Mouse (Mus musculus): Measurements from ENCODE around the gene Tmem223.

Gene Tmem223

DNA sequence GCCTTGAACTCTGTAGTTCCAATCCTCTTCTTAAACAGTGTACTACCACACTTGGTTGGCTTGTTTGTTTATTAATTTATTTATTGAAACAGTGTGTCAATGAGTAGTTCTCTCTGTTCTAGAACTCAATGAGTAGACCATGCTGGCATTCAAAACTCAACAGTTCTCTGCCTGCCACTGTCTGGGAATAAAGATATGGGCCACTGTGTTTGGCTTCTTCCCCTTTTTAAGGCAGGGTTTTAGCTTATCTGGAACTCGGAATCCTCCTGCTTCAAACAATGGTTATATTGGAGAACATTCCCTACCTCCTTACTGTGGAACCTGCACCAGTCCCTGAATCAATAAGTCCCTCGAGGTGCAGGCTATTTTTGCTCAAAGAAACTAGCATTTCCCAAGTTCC, 11.9 kb upstream of the Tmem223 start:
- Histone ChIP-seq H3K4me3 (replicated peaks; ENCODE audit: low read length) (peak overlapping the region; percentile 97), H3K36me3 (ENCODE audit: insufficient read depth, low read length) (peaks cover 48% of the 10 kb centered on the region), H3K4me1 (replicated peaks; ENCODE audit: low read depth, low read length) (peaks cover 51% of the 10 kb centered on the region), H3K9me3 (ENCODE audit: low read length) (no peaks in the 10 kb centered on the region), H3K27me3 (ENCODE audit: insufficient read depth, low read length) (no peaks in the 10 kb centered on the region)
- TF ChIP-seq NANOG (IDR thresholded peaks at IDR 0.05; ENCODE audit: borderline replicate concordance, low read length) (no peak), CTCF (conservative IDR thresholded peaks at IDR 0.05; ENCODE audit: low read length) (no peak), POU5F1 (IDR thresholded peaks at IDR 0.05; ENCODE audit: borderline replicate concordance, low read length) (no peak)

DNA sequence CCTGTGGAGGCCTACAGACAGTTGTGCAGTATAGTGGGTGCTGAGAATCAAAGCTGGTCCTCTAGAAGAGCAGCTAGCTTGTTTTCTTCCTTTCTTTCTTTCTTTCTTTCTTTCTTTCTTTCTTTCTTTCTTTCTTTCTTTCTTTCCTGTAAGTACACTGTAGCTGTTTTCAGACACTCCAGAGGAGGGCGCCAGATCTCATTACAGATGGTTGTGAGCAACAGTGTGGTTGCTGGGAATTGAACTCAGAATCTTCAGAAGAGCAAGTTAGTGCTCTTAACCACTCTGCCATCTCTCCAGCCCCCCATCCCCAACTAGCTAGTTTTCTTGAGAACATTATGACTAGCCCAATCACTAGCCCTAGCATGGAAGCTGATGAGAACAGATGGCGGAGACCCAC, 10.0 kb upstream of the Tmem223 start:
- Histone ChIP-seq H3K4me3 (replicated peaks; ENCODE audit: low read length) (no peak overlapping the region), H3K4me1 (replicated peaks; ENCODE audit: low read depth, low read length) (peaks cover 42% of the 10 kb centered on the region), H3K9me3 (ENCODE audit: low read length) (peaks cover 7% of the 10 kb centered on the region; the same call in 1 of the 2 replicates), H3K36me3 (ENCODE audit: insufficient read depth, low read length) (peaks cover 48% of the 10 kb centered on the region), H3K27me3 (ENCODE audit: insufficient read depth, low read length) (no peaks in the 10 kb centered on the region)
- no peak for TF ChIP-seq POU5F1 (IDR thresholded peaks at IDR 0.05; ENCODE audit: borderline replicate concordance, low read length)
- no peak; the same call in 1 of the 2 replicates for TF ChIP-seq CTCF (conservative IDR thresholded peaks at IDR 0.05; ENCODE audit: low read length)
- TF ChIP-seq NANOG (IDR thresholded peaks at IDR 0.05; ENCODE audit: borderline replicate concordance, low read length): no peak

- H3K9me3 ChIP-seq (ENCODE audit: low read length): peaks cover 8% of the 10 kb centered on the region; the same call in 1 of the 2 replicates
Observed at GRCm38 (mm10) chr19:8763276-8763675, 7.5 kb upstream of the Tmem223 start.

DNA sequence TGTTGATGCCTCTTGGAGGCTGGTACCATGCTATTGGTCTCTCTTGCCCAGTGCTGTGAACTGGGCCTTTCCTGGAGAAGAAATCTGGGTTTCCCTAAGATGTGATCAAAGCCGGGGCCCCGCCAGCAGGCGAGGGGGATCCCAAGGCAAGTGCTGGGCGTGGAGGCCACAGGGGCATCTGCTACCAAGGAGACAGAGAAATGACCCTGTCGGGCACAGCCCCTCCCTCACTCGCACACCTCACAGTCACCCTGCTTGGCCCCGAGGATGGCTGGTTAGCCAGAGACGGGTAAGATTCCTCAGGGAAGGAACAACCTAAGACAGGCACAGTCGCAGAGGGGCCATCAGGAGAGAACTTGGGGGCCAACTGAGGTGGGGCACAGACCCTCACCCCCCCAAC, 5.2 kb upstream of the Tmem223 start:
- H3K9me3 ChIP-seq (ENCODE audit: low read length): peaks cover 8% of the 10 kb centered on the region; the same call in 1 of the 2 replicates
- TF ChIP-seq NANOG (IDR thresholded peaks at IDR 0.05; ENCODE audit: borderline replicate concordance, low read length) (no peak), POU5F1 (IDR thresholded peaks at IDR 0.05; ENCODE audit: borderline replicate concordance, low read length) (no peak), CTCF (conservative IDR thresholded peaks at IDR 0.05; ENCODE audit: low read length) (no peak)
- H3K27me3 ChIP-seq (ENCODE audit: insufficient read depth, low read length): no peaks in the 10 kb centered on the region
- peaks cover 92% of the 10 kb centered on the region for H3K36me3 ChIP-seq (ENCODE audit: insufficient read depth, low read length)
- peaks cover 20% of the 10 kb centered on the region for H3K4me1 ChIP-seq (replicated peaks; ENCODE audit: low read depth, low read length)
- H3K4me3 ChIP-seq (replicated peaks; ENCODE audit: low read length): no peak overlapping the region

More at GRCm38 (mm10) chr19:8763276-8763675, 7.5 kb upstream of the Tmem223 start:
- H3K4me1 ChIP-seq (replicated peaks; ENCODE audit: low read depth, low read length): peaks cover 29% of the 10 kb centered on the region
- no peaks in the 10 kb centered on the region for H3K27me3 ChIP-seq (ENCODE audit: insufficient read depth, low read length)
- no peak overlapping the region for H3K4me3 ChIP-seq (replicated peaks; ENCODE audit: low read length)
- H3K36me3 ChIP-seq (ENCODE audit: insufficient read depth, low read length): peaks cover 72% of the 10 kb centered on the region
- TF ChIP-seq CTCF (conservative IDR thresholded peaks at IDR 0.05; ENCODE audit: low read length) (no peak), NANOG (IDR thresholded peaks at IDR 0.05; ENCODE audit: borderline replicate concordance, low read length) (no peak), POU5F1 (IDR thresholded peaks at IDR 0.05; ENCODE audit: borderline replicate concordance, low read length) (no peak)

DNA sequence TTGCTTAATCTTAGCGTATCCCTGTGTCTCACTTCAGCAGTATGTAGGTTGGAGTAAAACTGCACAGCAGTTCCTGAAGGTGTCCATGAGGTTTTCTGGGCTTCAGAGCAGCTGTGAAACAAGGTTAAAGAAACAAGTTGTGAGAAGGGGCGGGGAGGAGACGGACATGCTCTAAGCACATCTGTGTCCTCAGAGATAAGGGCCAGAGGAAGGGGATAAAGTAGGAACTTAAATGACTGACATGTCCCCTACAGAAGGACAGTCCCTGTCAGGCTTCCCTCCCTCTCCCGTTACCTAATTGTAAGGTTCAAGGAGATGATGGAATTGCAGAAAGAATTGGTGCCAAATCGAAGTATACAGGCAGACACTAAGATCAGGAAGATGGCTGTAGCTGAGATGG, 2.2 kb downstream of the Tmem223 start:
- no peaks in the 10 kb centered on the region for H3K27me3 ChIP-seq (ENCODE audit: insufficient read depth, low read length)
- H3K36me3 ChIP-seq (ENCODE audit: insufficient read depth, low read length): peaks cover 61% of the 10 kb centered on the region
- peaks cover 58% of the 10 kb centered on the region for H3K4me1 ChIP-seq (replicated peaks; ENCODE audit: low read depth, low read length)
- no peaks in the 10 kb centered on the region for H3K9me3 ChIP-seq (ENCODE audit: low read length)
- no peak for TF ChIP-seq NANOG (IDR thresholded peaks at IDR 0.05; ENCODE audit: borderline replicate concordance, low read length)
- TF ChIP-seq CTCF (conservative IDR thresholded peaks at IDR 0.05; ENCODE audit: low read length): no peak
- no peak for TF ChIP-seq POU5F1 (IDR thresholded peaks at IDR 0.05; ENCODE audit: borderline replicate concordance, low read length)
- peak overlapping the region; percentile 92 for H3K4me3 ChIP-seq (replicated peaks; ENCODE audit: low read length)

- H3K4me3 ChIP-seq (replicated peaks; ENCODE audit: low read length): peak overlapping the region; percentile 92
- H3K9me3 ChIP-seq (ENCODE audit: low read length): no peaks in the 10 kb centered on the region
- peaks cover 61% of the 10 kb centered on the region for H3K36me3 ChIP-seq (ENCODE audit: insufficient read depth, low read length)
- no peaks in the 10 kb centered on the region for H3K27me3 ChIP-seq (ENCODE audit: insufficient read depth, low read length)
- peaks cover 58% of the 10 kb centered on the region for H3K4me1 ChIP-seq (replicated peaks; ENCODE audit: low read depth, low read length)
- no peak for TF ChIP-seq NANOG (IDR thresholded peaks at IDR 0.05; ENCODE audit: borderline replicate concordance, low read length)
- TF ChIP-seq CTCF (conservative IDR thresholded peaks at IDR 0.05; ENCODE audit: low read length): no peak
- TF ChIP-seq POU5F1 (IDR thresholded peaks at IDR 0.05; ENCODE audit: borderline replicate concordance, low read length): no peak
Observed at GRCm38 (mm10) chr19:8773409-8773808, 2.6 kb downstream of the Tmem223 start.

DNA sequence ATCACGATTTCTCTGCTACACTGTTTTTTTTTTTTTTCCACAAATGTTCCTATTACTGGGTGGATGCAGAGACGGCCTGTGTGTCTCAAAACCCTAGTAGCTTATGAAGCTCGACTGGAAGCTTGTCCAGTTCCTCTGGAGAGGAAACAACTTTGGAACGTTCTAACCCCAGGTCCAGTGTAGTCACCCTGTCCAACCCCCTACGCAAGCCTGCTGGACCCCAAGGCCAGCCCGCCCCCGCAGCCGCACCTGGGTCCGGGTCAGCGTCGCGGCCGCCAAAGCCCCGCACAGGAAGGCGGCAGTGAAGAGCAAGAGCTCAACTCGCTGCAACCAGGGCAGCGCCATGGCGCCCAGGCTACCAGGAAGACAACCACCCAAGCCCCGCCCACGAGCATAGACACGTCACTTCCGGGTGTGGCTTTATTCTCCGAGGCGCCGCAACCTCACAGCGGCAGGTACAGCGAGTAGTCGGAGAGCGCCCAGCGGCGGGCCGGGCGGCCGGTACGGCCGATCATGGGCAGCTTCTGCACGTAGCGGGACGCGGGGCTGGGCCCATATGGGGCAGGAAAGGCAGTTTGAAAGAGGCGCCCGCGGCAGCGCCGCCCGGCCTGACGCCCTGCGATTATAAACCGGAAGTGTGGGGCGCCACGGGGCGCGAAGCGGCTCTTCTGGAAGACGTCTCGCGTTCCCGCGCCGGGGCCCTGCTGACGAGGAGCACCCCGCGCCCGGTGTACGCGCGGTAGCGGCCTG, 3.5 kb downstream of the Tmem223 start, which contains the start of gene Tmem179b:
Gene Tmem179b, minus strand, starts transcription at position 382 of the 750 bp plus-strand sequence.
- peaks cover 58% of the 10 kb centered on the region for H3K36me3 ChIP-seq (ENCODE audit: insufficient read depth, low read length)
- H3K9me3 ChIP-seq (ENCODE audit: low read length): no peaks in the 10 kb centered on the region
- H3K4me3 ChIP-seq (replicated peaks; ENCODE audit: low read length): peak within 1 kb of the TSS; percentile 92
- H3K4me1 ChIP-seq (replicated peaks; ENCODE audit: low read depth, low read length): peaks cover 58% of the 10 kb centered on the region
- TF ChIP-seq POU5F1 (IDR thresholded peaks at IDR 0.05; ENCODE audit: borderline replicate concordance, low read length) (no peak), CTCF (conservative IDR thresholded peaks at IDR 0.05; ENCODE audit: low read length) (no peak), NANOG (IDR thresholded peaks at IDR 0.05; ENCODE audit: borderline replicate concordance, low read length) (no peak)
- no peaks in the 10 kb centered on the region for H3K27me3 ChIP-seq (ENCODE audit: insufficient read depth, low read length)

- H3K9me3 ChIP-seq (ENCODE audit: low read length): no peaks in the 10 kb centered on the region
- H3K4me1 ChIP-seq (replicated peaks; ENCODE audit: low read depth, low read length): peaks cover 54% of the 10 kb centered on the region
- H3K36me3 ChIP-seq (ENCODE audit: insufficient read depth, low read length): peaks cover 56% of the 10 kb centered on the region
- no peaks in the 10 kb centered on the region for H3K27me3 ChIP-seq (ENCODE audit: insufficient read depth, low read length)
- no peak for TF ChIP-seq CTCF (conservative IDR thresholded peaks at IDR 0.05; ENCODE audit: low read length)
- TF ChIP-seq POU5F1 (IDR thresholded peaks at IDR 0.05; ENCODE audit: borderline replicate concordance, low read length): no peak
- no peak for TF ChIP-seq NANOG (IDR thresholded peaks at IDR 0.05; ENCODE audit: borderline replicate concordance, low read length)
- H3K4me3 ChIP-seq (replicated peaks; ENCODE audit: low read length): peak overlapping the region; percentile 92
Observed at GRCm38 (mm10) chr19:8774951-8775421, 4.2 kb downstream of the Tmem223 start.
